Mouse (Mus musculus) CD8-positive naive resting alpha-beta T cell, adult 2 months (primary cell): ENCODE measurements around the gene Lhfpl2.
"Not testable (repeated sequence)": the region's sequence is repeated elsewhere in the genome, so short reads cannot be mapped to it uniquely, and the experiment has no call there.

ENCODE experiments used
- DNase-seq, 2 experiments: peaks; one replicate each; pipeline ENCODE4 v3.0.0; 2022; ENCODE audit warnings: low read depth in 2 of 2, low spot score in 2 of 2

The Lhfpl2 gene

GRCm38 (mm10) chr13:94057563-94058560 lies at the start of gene Lhfpl2:
TSS of gene Lhfpl2 (plus strand) at chr13:94057796.
- no peak for DNase-seq

GRCm38 (mm10) chr13:94011996-94012575 lies 45.5 kb upstream of the Lhfpl2 start:
- no peak for DNase-seq

GRCm38 (mm10) chr13:94013986-94014385 lies 43.6 kb upstream of the Lhfpl2 start:
- DNase-seq = no peak

- DNase-seq = not testable (repeated sequence)
Observed at GRCm38 (mm10) chr13:94024575-94024974, 33.0 kb upstream of the Lhfpl2 start.

GRCm38 (mm10) chr13:94029147-94029546 lies 28.4 kb upstream of the Lhfpl2 start:
- no peak for DNase-seq

- DNase-seq = no peak
Observed at GRCm38 (mm10) chr13:94030551-94030950, 27.0 kb upstream of the Lhfpl2 start.

- no peak for DNase-seq
Observed at GRCm38 (mm10) chr13:94037313-94038051, 20.1 kb upstream of the Lhfpl2 start.

GRCm38 (mm10) chr13:94038052-94038340 lies 19.6 kb upstream of the Lhfpl2 start:
- DNase-seq = no peak

- no peak for DNase-seq
Observed at GRCm38 (mm10) chr13:94050036-94050435, 7.6 kb upstream of the Lhfpl2 start.

GRCm38 (mm10) chr13:94050782-94051181 lies 6.8 kb upstream of the Lhfpl2 start:
- DNase-seq = no peak

- no peak for DNase-seq
Observed at GRCm38 (mm10) chr13:94057036-94057562, 497 bp upstream of the Lhfpl2 start.

GRCm38 (mm10) chr13:94058642-94059222 lies 1.1 kb downstream of the Lhfpl2 start:
- DNase-seq = no peak

- no peak for DNase-seq
Observed at GRCm38 (mm10) chr13:94059373-94059772, 1.8 kb downstream of the Lhfpl2 start.

GRCm38 (mm10) chr13:94059778-94060177 lies 2.2 kb downstream of the Lhfpl2 start:
- peak in 1 of 2 experiments; percentile 26 for DNase-seq

- DNase-seq = no peak
Observed at GRCm38 (mm10) chr13:94060461-94060860, 2.9 kb downstream of the Lhfpl2 start.

- no peak for DNase-seq
Observed at GRCm38 (mm10) chr13:94061256-94061877, 3.8 kb downstream of the Lhfpl2 start.

- DNase-seq = no peak
Observed at GRCm38 (mm10) chr13:94062349-94063111, 4.9 kb downstream of the Lhfpl2 start.

- DNase-seq = no peak
Observed at GRCm38 (mm10) chr13:94063156-94063555, 5.6 kb downstream of the Lhfpl2 start.

- no peak for DNase-seq
Observed at GRCm38 (mm10) chr13:94064571-94064970, 7.0 kb downstream of the Lhfpl2 start.
